Mouse (Mus musculus) heart, embryonic 14.5 days (tissue): ENCODE measurements around the gene Marcksl1. TPM values are rescaled to one million over a fixed set of nuclear protein-coding genes. Genes with fewer than 3 reads are reported as not detected.

ENCODE experiments used
- ATAC-seq: fragments of 200-750 bp; cut with Nextera tagmentation; 2 replicates; pipeline ENCODE4 v1.8.0; 2017; ENCODE audit warnings: low read depth, moderate TSS enrichment; ENCODE audit not compliant: insufficient number of reproducible peaks, insufficient read depth, low FRiP score
- H3K27ac ChIP-seq, 2 experiments: fragments of 200-500 bp in 1 of 2; fragments of 300-500 bp in 1 of 2; sonication (generic) in 1 of 2; replicated peaks in 1 of 2; 2 replicates each; pipeline ENCODE4 v1.5.1; 2012 to 2014; ENCODE audit warnings: low read depth in 2 of 2, low read length in 2 of 2, control low read depth in 1 of 2, mild to moderate bottlenecking in 1 of 2, mixed read lengths in 1 of 2; ENCODE audit not compliant: control insufficient read depth in 1 of 2, insufficient read depth in 1 of 2
- H3K27me3 ChIP-seq: fragments of 300-500 bp; sonication (generic); 2 replicates; pipeline ENCODE4 v1.6.1; 2014; ENCODE audit warnings: mild to moderate bottlenecking, low read length, control low read depth; ENCODE audit not compliant: control insufficient read depth, insufficient read depth
- H3K36me3 ChIP-seq: fragments of 300-500 bp; sonication (generic); 2 replicates; pipeline ENCODE4 v1.6.1; 2014; ENCODE audit warnings: mild to moderate bottlenecking, control low read depth, low read length, mixed read lengths; ENCODE audit not compliant: control insufficient read depth, insufficient read depth
- H3K4me1 ChIP-seq, 2 experiments: fragments of 200-500 bp in 1 of 2; fragments of 300-500 bp in 1 of 2; sonication (generic) in 1 of 2; 2 replicates each; pipeline ENCODE4 v1.6.1; 2012 to 2014; ENCODE audit warnings: low read length in 2 of 2, control low read depth in 1 of 2, mixed read lengths in 1 of 2; ENCODE audit not compliant: control insufficient read depth in 2 of 2, insufficient read depth in 2 of 2
- H3K4me2 ChIP-seq: fragments of 300-500 bp; sonication (generic); 2 replicates; pipeline ENCODE4 v1.6.1; 2014; ENCODE audit warnings: mild to moderate bottlenecking, low read length
- H3K4me3 ChIP-seq, 2 experiments: fragments of 200-500 bp in 1 of 2; fragments of 300-500 bp in 1 of 2; sonication (generic) in 1 of 2; 2 replicates each; pipeline ENCODE4 v1.5.1; 2012 to 2014; ENCODE audit warnings: low read length in 2 of 2, mild to moderate bottlenecking in 2 of 2, control low read depth in 1 of 2, low read depth in 1 of 2, moderate library complexity in 1 of 2; ENCODE audit not compliant: control insufficient read depth in 1 of 2, insufficient read depth in 1 of 2
- H3K9ac ChIP-seq: fragments of 300-500 bp; sonication (generic); 2 replicates; pipeline ENCODE4 v1.6.1; 2014; ENCODE audit warnings: mild to moderate bottlenecking, low read length
- H3K9me3 ChIP-seq: fragments of 300-500 bp; sonication (generic); 2 replicates; pipeline ENCODE4 v1.6.1; 2016; ENCODE audit warnings: low read length, control low read depth; ENCODE audit not compliant: control insufficient read depth
- WGBS: fragments of 180-500 bp; shearing (Covaris S2); extraction: QIAGEN DNeasy Blood & Tissue Kit; methylation state at CpG from one replicate; pipeline ENCODE4 v1.1.7; 2014; 5-methylcytosine and 5-hydroxymethylcytosine counted together
- microRNA-seq: library from miRNA; unstranded; fragments of <30 nt; microRNA quantifications from one replicate; pipeline ENCODE4, GENCODE M21; 2016
- polyA plus RNA-seq: library from polyadenylated mRNA; unstranded; fragments of >200 nt; fragmentation: Nextera tagmentation; extraction: Ambion mirVana; gene quantifications from 2 replicates; pipeline ENCODE4 v1.2.1, GENCODE M21; 2014

The Marcksl1 gene
- polyA plus RNA-seq, 1 experiment from 2014 or later = 313 TPM

DNA sequence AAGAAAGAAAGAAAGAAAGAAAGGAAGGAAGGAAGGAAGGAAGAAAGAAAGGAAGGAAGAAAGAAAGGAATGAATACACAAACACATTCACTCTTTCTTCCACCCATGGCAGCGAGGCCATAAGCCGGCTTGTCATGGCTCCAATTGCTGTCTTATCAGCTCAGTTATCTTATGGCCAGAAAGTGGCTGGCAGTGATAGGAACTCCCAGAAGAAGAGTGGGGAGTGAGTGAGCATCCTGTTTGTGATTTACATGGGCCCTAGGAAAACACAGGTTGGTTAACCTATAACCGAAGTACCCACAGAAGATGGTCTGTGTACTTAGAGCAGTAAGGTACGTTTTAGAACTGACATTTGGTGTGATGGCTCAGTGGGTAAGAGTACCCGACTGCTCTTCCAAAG, 47.8 kb downstream of the Marcksl1 start:
- no peak overlapping the region for H3K4me3 ChIP-seq
- no peak overlapping the region for H3K9ac ChIP-seq
- H3K27ac ChIP-seq = no peak overlapping the region
- H3K36me3 ChIP-seq = no peaks in the 10 kb centered on the region
- H3K4me2 ChIP-seq = no peak overlapping the region
- peaks cover 6 to 9% of the 10 kb centered on the region in 2 experiments; a peak in 3 of 4 replicates for H3K4me1 ChIP-seq
- WGBS = 68% methylated on average over 5 of the region's 5 CpGs
- no peaks in the 10 kb centered on the region for H3K9me3 ChIP-seq
- H3K27me3 ChIP-seq = no peaks in the 10 kb centered on the region
- no peak for ATAC-seq

DNA sequence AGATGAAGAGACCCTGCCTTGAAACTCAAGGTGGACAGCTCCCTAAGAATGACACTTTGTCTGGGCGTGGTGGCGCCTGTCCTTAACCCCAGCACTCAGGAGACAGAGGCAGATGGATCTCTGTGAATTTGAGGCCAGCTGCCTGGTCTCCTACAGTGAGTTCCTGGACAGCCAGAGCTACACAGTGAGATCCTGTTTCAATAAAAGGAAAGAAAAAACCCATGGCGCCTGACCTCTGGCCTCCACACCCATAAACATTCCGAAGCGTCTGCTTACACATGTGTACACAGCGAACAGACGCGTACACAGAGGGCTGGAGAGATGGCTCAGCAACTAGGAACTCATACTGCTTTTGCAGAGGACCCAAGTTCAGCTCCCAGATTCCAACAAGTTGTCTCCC, 50.3 kb downstream of the Marcksl1 start:
- Histone ChIP-seq H3K27ac (no peak overlapping the region), H3K4me3 (no peak overlapping the region), H3K9me3 (no peaks in the 10 kb centered on the region), H3K27me3 (no peaks in the 10 kb centered on the region), H3K36me3 (no peaks in the 10 kb centered on the region), H3K4me2 (no peak overlapping the region), H3K4me1 (no peaks in the 10 kb centered on the region), H3K9ac (no peak overlapping the region)
- 76% methylated on average over 8 of the region's 8 CpGs for WGBS
- no peak for ATAC-seq

DNA sequence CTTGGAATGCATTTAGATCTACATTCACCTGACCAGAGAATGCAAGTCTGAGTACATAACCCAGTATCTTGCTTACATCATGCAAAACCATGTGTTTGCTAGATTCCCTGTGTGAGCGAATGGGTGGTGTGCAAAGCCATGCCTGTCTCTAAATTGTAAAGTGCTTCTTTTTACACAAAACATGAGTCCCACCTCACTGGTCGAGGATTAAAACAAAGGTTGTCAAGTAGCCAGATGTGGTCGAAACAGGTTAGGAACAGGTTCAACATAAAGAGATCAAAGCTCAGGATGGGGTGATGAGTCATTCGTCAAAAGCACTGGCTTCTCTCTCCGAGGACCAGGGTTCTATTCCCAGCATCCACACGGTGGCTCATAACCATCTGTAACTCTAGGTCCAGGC, 51.8 kb downstream of the Marcksl1 start:
- no peaks in the 10 kb centered on the region for H3K27me3 ChIP-seq
- no peaks in the 10 kb centered on the region for H3K36me3 ChIP-seq
- no peaks in the 10 kb centered on the region for H3K9me3 ChIP-seq
- WGBS = 75% methylated on average over 6 of the region's 6 CpGs
- H3K27ac ChIP-seq = no peak overlapping the region
- H3K4me2 ChIP-seq = no peak overlapping the region
- H3K4me1 ChIP-seq = no peaks in the 10 kb centered on the region
- no peak for ATAC-seq
- H3K9ac ChIP-seq = no peak overlapping the region
- no peak overlapping the region for H3K4me3 ChIP-seq

Small RNA genes lying within 50 kb of the gene (microRNA-seq; reads per million reads assigned to microRNA genes)
- gene Mir8119 = not detected

Other genes starting within 250 kb of the Marcksl1 start
- 1.6 and 1.8 TPM in 2 replicates for gene Sync, start 226.0 kb upstream of the Marcksl1 start, polyA plus RNA-seq
- 256 and 263 TPM in 2 replicates for gene Rbbp4, start 178.2 kb upstream of the Marcksl1 start, polyA plus RNA-seq
- 45.5 and 48.1 TPM in 2 replicates for gene Zbtb8os, start 177.9 kb upstream of the Marcksl1 start, polyA plus RNA-seq
- 9.0 TPM in 2 replicates for gene Zbtb8a, start 135.5 kb upstream of the Marcksl1 start, polyA plus RNA-seq
- gene Zbtb8b, start 72.7 kb upstream of the Marcksl1 start, polyA plus RNA-seq = 5.0 and 5.6 TPM in 2 replicates
- 23.2 and 25.5 TPM in 2 replicates for gene Bsdc1, start 52.0 kb upstream of the Marcksl1 start, polyA plus RNA-seq
- gene Tssk3, start 22.6 kb upstream of the Marcksl1 start, polyA plus RNA-seq = not detected in 2 replicates
- gene Fam229a, start 22.4 kb upstream of the Marcksl1 start, polyA plus RNA-seq = not detected in 2 replicates
- 123 and 124 TPM in 2 replicates for gene Hdac1, start 29.1 kb downstream of the Marcksl1 start, polyA plus RNA-seq
- gene Lck, start 60.1 kb downstream of the Marcksl1 start, polyA plus RNA-seq = 2.6 and 3.2 TPM in 2 replicates
- gene Fam167b, start 65.0 kb downstream of the Marcksl1 start, polyA plus RNA-seq = 5.3 and 5.6 TPM in 2 replicates
- gene Eif3i, start 87.1 kb downstream of the Marcksl1 start, polyA plus RNA-seq = 192 and 207 TPM in 2 replicates
- 158 and 179 TPM in 2 replicates for gene Tmem234, start 87.1 kb downstream of the Marcksl1 start, polyA plus RNA-seq
- 1.1 and 2.6 TPM in 2 replicates for gene Dcdc2b, start 100.7 kb downstream of the Marcksl1 start, polyA plus RNA-seq
- gene Iqcc, start 105.5 kb downstream of the Marcksl1 start, polyA plus RNA-seq = 24.1 and 25.1 TPM in 2 replicates
- 49.8 and 53.3 TPM in 2 replicates for gene Ccdc28b, start 110.4 kb downstream of the Marcksl1 start, polyA plus RNA-seq
- gene Txlna, start 127.5 kb downstream of the Marcksl1 start, polyA plus RNA-seq = 51.5 and 56.4 TPM in 2 replicates
- gene Kpna6, start 159.2 kb downstream of the Marcksl1 start, polyA plus RNA-seq = 11.5 and 14.2 TPM in 2 replicates
- 7.1 and 13.4 TPM in 2 replicates for gene Tmem39b, start 183.3 kb downstream of the Marcksl1 start, polyA plus RNA-seq
- 69.6 and 74.0 TPM in 2 replicates for gene Khdrbs1, start 228.7 kb downstream of the Marcksl1 start, polyA plus RNA-seq